Mouse (Mus musculus) bone marrow macrophage, adult 2 months (primary cell): ENCODE measurements around the gene Cyp4a29. TPM values are rescaled to one million over a fixed set of nuclear protein-coding genes. Genes with fewer than 3 reads are reported as not detected.
"Not testable (repeated sequence)": the region's sequence is repeated elsewhere in the genome, so short reads cannot be mapped to it uniquely, and the experiment has no call there.

ENCODE experiments used
- H3K27ac ChIP-seq: 2 replicates; pipeline ENCODE4 v1.5.1; 2012; ENCODE audit warnings: low read depth, low read length; ENCODE audit not compliant: insufficient read depth
- H3K4me1 ChIP-seq: 2 replicates; pipeline ENCODE4 v1.6.1; 2012; ENCODE audit warnings: low read length; ENCODE audit not compliant: control insufficient read depth, insufficient read depth
- H3K4me3 ChIP-seq: 2 replicates; pipeline ENCODE4 v1.5.1; 2012; ENCODE audit warnings: mild to moderate bottlenecking, low read length, moderate library complexity; ENCODE audit not compliant: insufficient read depth
- CTCF ChIP-seq: IDR thresholded peaks from 2 replicates; pipeline ENCODE4 v1.5.1; 2012; ENCODE audit warnings: low read depth, mild to moderate bottlenecking, low read length, moderate library complexity
- POLR2A ChIP-seq: IDR thresholded peaks from 2 replicates; pipeline ENCODE4 v1.6.1; 2012; ENCODE audit warnings: mild to moderate bottlenecking, low read depth, low read length, borderline replicate concordance
- polyA plus RNA-seq: library from polyadenylated mRNA; stranded (reverse); fragments of >200 nt; gene quantifications from 2 replicates; pipeline ENCODE4 v1.2.4, GENCODE M21; 2012; ENCODE audit not compliant: missing spikeins, insufficient read depth, insufficient read length

The Cyp4a29 gene
- polyA plus RNA-seq = not detected in 2 replicates

DNA sequence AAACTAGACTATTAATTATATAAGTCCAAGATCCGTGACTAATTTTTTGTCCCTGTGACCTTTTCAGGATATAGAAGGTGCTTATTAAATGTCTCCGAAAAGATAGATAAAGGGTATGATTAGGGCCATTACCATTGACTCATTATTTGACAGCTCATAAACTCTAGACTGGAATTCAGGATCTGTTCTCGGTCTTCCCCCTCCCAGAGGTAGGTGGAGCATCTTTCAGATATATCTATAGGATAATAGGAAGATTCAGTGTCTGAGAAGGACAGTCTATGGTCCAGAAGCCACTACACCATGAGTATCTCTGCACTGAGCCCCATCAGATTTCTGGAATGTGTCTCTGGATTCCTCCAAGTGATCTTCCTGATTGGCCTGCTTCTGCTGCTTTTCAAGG is at the start of gene Cyp4a29:
Gene Cyp4a29 (plus strand): TSS at position 301 of the 400 bp plus-strand sequence.
- H3K4me3 ChIP-seq = no peak within 1 kb of the TSS
- no peak for TF ChIP-seq POLR2A
- no peak for TF ChIP-seq CTCF
- H3K4me1 ChIP-seq = no peaks in the 10 kb centered on the region
- H3K27ac ChIP-seq = no peak within 1 kb of the TSS

DNA sequence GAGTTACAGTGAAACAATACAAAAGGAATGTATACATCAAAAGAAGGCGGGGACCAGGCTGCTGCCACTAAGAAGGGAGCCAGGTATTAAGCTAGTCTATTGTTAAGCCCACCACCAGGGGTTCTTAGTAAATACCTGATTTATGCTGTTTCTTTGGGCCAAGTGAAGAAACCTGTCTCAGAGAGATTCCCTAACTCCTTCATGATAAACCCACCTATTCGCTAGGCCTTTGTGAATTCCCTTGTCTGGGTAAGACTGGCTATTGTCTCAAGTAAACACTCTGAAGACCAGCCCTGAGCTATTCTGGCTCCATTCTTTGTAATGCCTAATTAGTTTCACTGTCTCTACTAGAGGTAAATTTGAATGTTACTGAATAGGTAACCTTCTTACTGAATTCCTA is 9.0 kb upstream of the Cyp4a29 start:
- H3K27ac ChIP-seq, H3K4me1 ChIP-seq, H3K4me3 ChIP-seq: not testable (repeated sequence)

DNA sequence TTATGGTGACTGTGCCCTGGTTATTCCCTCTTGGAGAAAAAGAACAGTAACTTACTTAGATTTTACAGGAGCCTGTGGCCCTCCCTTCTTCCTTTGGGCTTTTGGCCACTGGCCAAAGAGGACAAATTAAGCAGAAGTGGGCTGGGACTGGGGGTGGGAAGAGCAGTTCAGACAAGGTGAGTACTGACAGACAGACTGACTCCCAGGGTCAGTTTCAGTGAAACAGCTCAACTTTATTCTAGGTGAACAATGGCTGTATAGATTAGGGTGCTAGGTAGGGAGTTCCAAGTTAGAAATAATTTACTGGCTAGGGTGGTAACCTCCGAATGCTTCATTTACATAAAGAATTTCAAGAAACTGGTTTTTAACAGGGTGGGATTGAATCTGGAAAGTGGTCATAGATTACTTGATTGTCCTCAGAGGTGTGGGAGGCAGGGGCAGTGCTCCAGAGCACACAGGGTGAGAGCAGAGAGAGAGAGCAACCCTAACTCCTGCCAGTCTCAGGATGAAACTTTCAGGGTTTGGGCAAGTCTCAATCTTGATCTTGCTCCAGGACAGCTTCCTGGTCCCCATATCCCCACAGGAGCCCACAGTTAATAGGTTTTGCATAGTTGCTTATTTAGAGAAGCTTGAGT is 5.3 kb upstream of the Cyp4a29 start:
- no peak overlapping the region for H3K4me3 ChIP-seq
- H3K27ac ChIP-seq = no peak overlapping the region
- TF ChIP-seq CTCF (no peak), POLR2A (no peak)
- no peaks in the 10 kb centered on the region for H3K4me1 ChIP-seq

DNA sequence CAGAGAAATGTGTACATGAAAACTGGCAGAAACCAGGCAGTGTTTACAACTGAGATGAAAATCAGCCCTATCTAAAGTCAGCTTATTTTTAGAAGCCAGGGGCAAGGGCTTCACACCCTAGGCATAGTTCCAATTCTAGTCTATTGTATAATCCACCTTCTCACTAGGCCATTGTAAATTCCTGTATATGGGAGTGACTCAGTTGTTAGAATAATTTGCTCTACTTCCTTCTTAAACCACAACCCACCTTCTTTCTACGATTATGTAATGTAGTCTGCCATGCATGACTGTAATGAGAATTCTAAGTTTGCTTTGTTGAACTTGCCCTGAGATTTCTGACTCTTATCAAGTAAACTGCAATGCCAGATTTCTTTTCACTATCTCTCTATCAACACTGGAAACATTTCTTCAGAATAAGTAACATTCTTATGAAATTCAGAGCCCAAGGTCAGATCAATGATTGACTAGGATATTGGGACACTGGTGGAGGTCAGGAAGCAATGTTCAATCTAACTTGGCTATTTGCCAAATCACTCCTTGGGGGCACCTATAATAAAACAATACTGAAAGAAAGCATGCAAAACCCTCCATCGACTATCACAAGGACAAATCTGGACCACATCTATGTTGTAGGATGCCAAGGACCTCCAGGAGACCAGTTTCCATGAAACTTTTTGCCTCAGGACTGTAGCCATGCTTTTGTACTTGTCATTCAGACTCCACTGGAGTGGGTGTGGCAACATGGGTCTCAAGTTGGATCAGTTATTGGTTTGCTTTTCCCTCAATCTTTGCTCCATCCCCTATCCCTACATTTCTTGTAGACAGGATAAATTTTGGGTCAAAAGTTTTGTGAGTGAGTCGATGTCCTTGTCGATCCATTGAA is 23.0 kb downstream of the Cyp4a29 start:
- not testable (repeated sequence) for H3K27ac ChIP-seq, H3K4me3 ChIP-seq, H3K4me1 ChIP-seq

DNA sequence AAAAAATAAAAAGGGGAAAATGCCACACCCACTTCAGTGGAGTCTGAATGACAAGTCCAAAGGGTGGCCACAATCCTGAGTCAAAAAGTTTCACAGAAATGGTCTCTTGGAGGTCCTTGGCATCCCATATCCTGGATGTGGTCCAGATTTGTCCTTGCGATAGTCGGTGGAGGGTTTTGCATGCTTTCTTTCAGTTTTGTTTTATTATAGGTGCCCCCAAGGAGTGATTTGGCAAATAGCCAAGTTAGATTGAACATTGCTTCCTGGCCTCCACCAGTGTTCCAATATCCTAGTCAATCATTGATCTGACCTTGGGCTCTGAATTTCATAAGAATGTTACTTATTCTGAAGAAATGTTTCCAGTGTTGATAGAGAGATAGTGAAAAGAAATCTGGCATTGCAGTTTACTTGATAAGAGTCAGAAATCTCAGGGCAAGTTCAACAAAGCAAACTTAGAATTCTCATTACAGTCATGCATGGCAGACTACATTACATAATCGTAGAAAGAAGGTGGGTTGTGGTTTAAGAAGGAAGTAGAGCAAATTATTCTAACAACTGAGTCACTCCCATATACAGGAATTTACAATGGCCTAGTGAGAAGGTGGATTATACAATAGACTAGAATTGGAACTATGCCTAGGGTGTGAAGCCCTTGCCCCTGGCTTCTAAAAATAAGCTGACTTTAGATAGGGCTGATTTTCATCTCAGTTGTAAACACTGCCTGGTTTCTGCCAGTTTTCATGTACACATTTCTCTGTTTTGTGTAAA is 36.5 kb downstream of the Cyp4a29 start:
- H3K4me3 ChIP-seq, H3K27ac ChIP-seq, H3K4me1 ChIP-seq: not testable (repeated sequence)

DNA sequence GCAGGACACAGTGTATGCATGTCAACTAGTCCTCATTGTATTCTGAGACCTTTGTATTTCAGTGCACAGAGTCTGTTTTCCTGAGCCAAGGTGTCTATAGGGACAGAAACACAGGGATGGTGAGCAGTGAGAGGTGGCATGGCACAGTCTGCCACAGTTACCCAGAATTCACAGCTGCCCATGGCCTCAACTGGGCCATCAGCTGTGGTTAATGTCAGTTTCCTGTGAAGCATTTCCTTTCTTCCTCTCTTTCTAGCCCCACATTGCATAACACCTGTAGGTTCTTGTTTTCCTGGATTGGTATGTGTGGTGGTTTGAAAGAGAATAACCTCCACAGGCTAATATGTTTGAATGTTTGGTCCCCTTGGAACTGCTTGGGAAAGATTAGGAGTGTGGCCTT is 38.5 kb downstream of the Cyp4a29 start:
- Histone ChIP-seq H3K4me3 (no peak overlapping the region), H3K4me1 (no peaks in the 10 kb centered on the region), H3K27ac (no peak overlapping the region)
- TF ChIP-seq CTCF (no peak), POLR2A (no peak)

DNA sequence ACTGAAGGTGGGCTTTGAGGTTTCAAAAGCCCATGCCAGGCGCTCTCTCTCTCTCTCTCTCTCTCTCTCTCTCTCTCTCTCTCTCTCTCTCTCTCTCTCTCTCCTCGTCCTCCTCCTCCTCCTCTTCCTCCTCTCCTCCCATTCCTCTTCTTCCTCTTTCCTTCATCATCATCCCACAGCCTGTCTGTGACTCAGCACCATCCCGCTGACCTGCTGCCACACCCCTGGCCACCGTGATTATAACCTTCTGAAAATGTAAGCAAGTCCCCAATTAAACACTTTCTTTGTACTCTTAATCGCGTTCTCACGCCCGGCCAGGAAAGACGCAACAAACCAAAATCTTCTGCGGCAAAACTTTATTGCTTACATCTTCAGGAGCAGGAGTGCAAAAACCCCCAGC is 38.9 kb downstream of the Cyp4a29 start:
- not testable (repeated sequence) for H3K4me3 ChIP-seq, H3K27ac ChIP-seq, H3K4me1 ChIP-seq

DNA sequence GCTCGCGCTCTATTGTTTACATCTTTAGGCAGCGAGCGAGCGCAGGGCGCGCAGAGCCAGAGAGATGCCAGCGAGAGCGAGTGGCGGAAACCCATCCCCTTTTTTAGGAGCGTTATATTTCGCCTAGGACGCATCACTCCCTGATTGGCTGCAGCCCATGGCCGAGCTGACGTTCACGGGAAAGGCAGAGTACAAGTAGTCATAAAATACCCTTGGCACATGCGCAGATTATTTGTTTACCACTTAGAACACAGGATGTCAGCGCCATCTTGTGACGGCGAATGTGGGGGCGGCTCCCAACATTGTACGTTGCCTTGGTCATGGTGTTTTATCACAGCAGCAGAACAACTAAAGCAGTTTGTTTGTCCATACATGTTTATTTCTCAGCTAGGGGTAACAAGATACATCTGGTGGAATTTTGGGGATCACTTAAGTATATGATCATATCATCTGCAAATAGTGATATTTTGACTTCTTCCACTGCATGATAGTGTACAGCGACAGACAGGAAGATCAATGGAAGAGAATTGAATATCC is 39.4 kb downstream of the Cyp4a29 start:
- H3K4me1 ChIP-seq, H3K27ac ChIP-seq, H3K4me3 ChIP-seq: not testable (repeated sequence)

DNA sequence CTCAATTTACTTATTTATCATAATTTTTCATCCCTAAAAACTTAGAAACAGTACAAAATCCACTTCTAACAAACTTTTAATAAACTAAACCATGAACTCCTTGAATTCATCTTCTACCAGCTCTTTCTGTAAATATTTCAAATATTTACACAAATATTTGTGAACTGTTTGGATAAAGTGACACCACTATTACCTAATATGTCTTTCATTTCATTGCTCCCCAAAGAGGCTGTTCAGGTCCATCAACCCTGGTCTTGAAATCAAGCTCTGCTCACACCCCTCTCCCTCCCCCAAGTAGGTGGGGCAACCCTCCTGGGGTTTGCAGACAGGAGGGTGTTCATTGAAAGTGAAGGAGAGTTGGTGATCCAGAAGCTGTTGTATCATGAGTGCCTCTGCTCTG is 56.9 kb downstream of the Cyp4a29 start, which contains the start of gene Cyp4a12a:
Gene Cyp4a12a (plus strand): TSS at position 301 of the 400 bp plus-strand sequence.
- H3K27ac ChIP-seq, H3K4me1 ChIP-seq, H3K4me3 ChIP-seq: not testable (repeated sequence)

Other genes starting within 250 kb of the Cyp4a29 start
- 8.1 and 9.5 TPM in 2 replicates for gene Stil, start 241.9 kb upstream of the Cyp4a29 start, polyA plus RNA-seq
- gene Tal1, start 185.7 kb upstream of the Cyp4a29 start, polyA plus RNA-seq = 4.1 and 4.4 TPM in 2 replicates
- gene Pdzk1ip1, start 153.4 kb upstream of the Cyp4a29 start, polyA plus RNA-seq = 1.5 and 2.0 TPM in 2 replicates
- not detected in 2 replicates for gene Cyp4x1, start 107.8 kb upstream of the Cyp4a29 start, polyA plus RNA-seq
- not detected in 2 replicates for gene Cyp4a12a, start 57.0 kb downstream of the Cyp4a29 start, polyA plus RNA-seq
- gene Cyp4a12b, start 169.5 kb downstream of the Cyp4a29 start, polyA plus RNA-seq = not detected in 2 replicates
- not detected in 2 replicates for gene Cyp4a30b, start 210.5 kb downstream of the Cyp4a29 start, polyA plus RNA-seq